Mouse (Mus musculus): ENCODE results near the gene Ttc7b.

DNA sequence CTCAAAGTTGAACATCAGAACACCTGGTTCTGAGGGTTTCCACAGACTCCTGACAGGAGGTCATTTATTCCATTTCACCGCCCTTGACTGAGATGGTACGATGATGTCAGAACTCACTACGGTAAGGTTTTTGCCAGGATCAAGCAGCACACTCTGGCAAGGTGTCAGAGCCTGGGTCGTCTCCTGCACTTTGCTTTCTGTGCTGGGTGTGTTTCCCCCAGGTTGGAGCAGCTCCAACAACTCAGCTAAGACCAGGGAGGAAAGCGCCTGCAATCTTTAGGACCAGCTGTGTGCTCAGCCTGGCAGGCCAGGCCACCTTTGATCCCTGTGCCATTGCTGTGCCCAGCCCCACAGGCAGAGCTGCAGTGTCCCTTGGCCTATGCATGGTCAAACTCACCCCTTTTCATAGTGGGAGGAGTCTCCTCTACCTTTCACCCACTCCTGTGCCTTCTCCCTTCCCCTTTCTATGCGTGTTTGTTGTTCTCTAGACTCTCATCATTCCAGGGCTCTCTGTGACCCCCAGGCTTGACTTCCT, 98.3 kb downstream of the Ttc7b start:
- no peak for TF ChIP-seq CTCF (IDR thresholded peaks at IDR 0.05; ENCODE audit: borderline replicate concordance, extremely low read depth, insufficient read depth, insufficient read length)
- no peak for TF ChIP-seq POLR2A (IDR thresholded peaks at IDR 0.05; ENCODE audit: borderline replicate concordance, extremely low read depth, insufficient read depth, insufficient read length, poor library complexity, severe bottlenecking)

Measured in brain, embryonic 14.5 days (tissue).